Mouse (Mus musculus) lung, postnatal 0 days (tissue): ENCODE measurements around the gene Fcgr2b.

Experiments
- CTCF ChIP-seq: IDR thresholded peaks from 2 replicates; pipeline ENCODE4 v1.5.1; 2016; ENCODE audit warnings: antibody characterized with exemption, mild to moderate bottlenecking
- EP300 ChIP-seq: IDR thresholded peaks from 2 replicates; pipeline ENCODE4 v1.6.1; 2016; ENCODE audit warnings: antibody characterized with exemption, mild to moderate bottlenecking, control low read depth

DNA sequence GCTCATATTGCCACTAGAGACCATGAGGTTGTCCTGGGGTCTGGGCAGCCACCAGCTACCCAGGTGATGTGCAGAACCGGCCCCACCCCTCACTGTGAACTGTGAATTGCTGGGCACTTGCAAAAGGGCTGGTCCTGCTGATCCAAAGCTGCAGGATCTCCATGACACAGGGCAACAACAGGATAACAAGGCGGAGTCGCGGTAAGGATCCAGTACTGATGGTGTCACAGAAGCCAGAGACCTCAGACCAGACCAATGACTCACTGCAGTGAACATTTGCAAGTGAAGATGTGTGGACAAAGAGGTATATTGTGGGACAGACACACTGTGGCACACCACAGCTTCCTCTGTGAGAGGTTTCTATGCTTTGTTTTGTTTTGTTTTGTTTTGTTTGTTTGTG, 2.3 kb upstream of the Fcgr2b start:
- TF ChIP-seq CTCF, result no peak
- TF ChIP-seq EP300, result no peak
